Mouse (Mus musculus) midbrain, postnatal 0 days (tissue): ENCODE measurements around the gene Slc31a2. TPM values are rescaled to one million over a fixed set of nuclear protein-coding genes. Genes with fewer than 3 reads are reported as not detected.
A peak's percentile ranks its signal among the peaks of the same experiment; 100 is the strongest.

Source experiments
- ATAC-seq: fragments of 200-750 bp; cut with Nextera tagmentation; 2 replicates; pipeline ENCODE4 v1.8.0; 2017; ENCODE audit warnings: moderate number of reproducible peaks, mild to moderate bottlenecking, moderate TSS enrichment, moderate library complexity; ENCODE audit not compliant: low FRiP score
- DNase-seq: peaks from one replicate; pipeline ENCODE4 v3.0.0-alpha.2; 2015; ENCODE audit warnings: low spot score
- H3K27ac ChIP-seq: fragments of 300-500 bp; sonication (generic); 2 replicates; pipeline ENCODE4 v1.5.1; 2014; ENCODE audit warnings: low read depth, mild to moderate bottlenecking, low read length, mixed read lengths
- H3K27me3 ChIP-seq: fragments of 300-500 bp; sonication (generic); 2 replicates; pipeline ENCODE4 v1.6.1; 2014; ENCODE audit warnings: low read length, control low read depth, mixed read lengths; ENCODE audit not compliant: insufficient read depth
- H3K36me3 ChIP-seq: fragments of 300-500 bp; sonication (generic); 2 replicates; pipeline ENCODE4 v1.6.1; 2014; ENCODE audit warnings: low read length, control low read depth, mixed read lengths; ENCODE audit not compliant: insufficient read depth
- H3K4me1 ChIP-seq: fragments of 300-500 bp; sonication (generic); 2 replicates; pipeline ENCODE4 v1.6.1; 2014; ENCODE audit warnings: mild to moderate bottlenecking, control low read depth, antibody characterized with exemption, low read length, mixed read lengths; ENCODE audit not compliant: insufficient read depth
- H3K4me2 ChIP-seq: fragments of 300-500 bp; sonication (generic); 2 replicates; pipeline ENCODE4 v1.6.1; 2014; ENCODE audit warnings: low read depth, mild to moderate bottlenecking, low read length, mixed read lengths; ENCODE audit not compliant: poor library complexity, severe bottlenecking
- H3K4me3 ChIP-seq: fragments of 300-500 bp; sonication (generic); 2 replicates; pipeline ENCODE4 v1.5.1; 2014; ENCODE audit warnings: low read depth, mild to moderate bottlenecking, low read length, moderate library complexity
- H3K9ac ChIP-seq: fragments of 300-500 bp; sonication (generic); replicated peaks from 2 replicates; pipeline ENCODE4 v1.6.1; 2014; ENCODE audit warnings: mild to moderate bottlenecking, low read length, moderate library complexity, mixed read lengths; ENCODE audit not compliant: poor library complexity, severe bottlenecking
- H3K9me3 ChIP-seq: fragments of 300-500 bp; sonication (generic); 2 replicates; pipeline ENCODE4 v1.6.1; 2016; ENCODE audit warnings: low read length, control low read depth
- CTCF ChIP-seq: IDR thresholded peaks from 2 replicates; pipeline ENCODE4 v1.5.1; 2016; ENCODE audit warnings: antibody characterized with exemption, mild to moderate bottlenecking
- WGBS: fragments of 180-500 bp; shearing (Covaris S2); extraction: QIAGEN DNeasy Blood & Tissue Kit; methylation state at CpG from one replicate; pipeline ENCODE4 v1.1.7; 2014; 5-methylcytosine and 5-hydroxymethylcytosine counted together
- polyA plus RNA-seq: library from polyadenylated mRNA; unstranded; fragments of >200 nt; fragmentation: Nextera tagmentation; extraction: Ambion mirVana; gene quantifications from 2 replicates; pipeline ENCODE4 v1.2.1, GENCODE M21; 2015
- total RNA-seq: library from RNA; depleted of rRNA; stranded (reverse); fragments of >200 nt; gene quantifications from 2 replicates; pipeline ENCODE4 v1.2.3, GENCODE M21; 2014

The Slc31a2 gene
- total and polyA plus RNA-seq, 2 experiments from 2014 or later = 12.0 to 23.8 TPM

GRCm38 (mm10) chr4:62285576-62285975 lies 23.2 kb downstream of the Slc31a2 start:
- no peaks in the 10 kb centered on the region for H3K9me3 ChIP-seq
- H3K4me1 ChIP-seq = peaks cover 7% of the 10 kb centered on the region
- peak overlapping the region; percentile 80; the same call in 1 of the 2 replicates for H3K4me3 ChIP-seq
- H3K4me2 ChIP-seq = peak overlapping the region; percentile 72; the same call in 1 of the 2 replicates
- no peak overlapping the region for H3K27ac ChIP-seq
- DNase-seq = no peak
- TF ChIP-seq CTCF = no peak
- H3K27me3 ChIP-seq = no peaks in the 10 kb centered on the region
- 76% methylated on average over 8 of the region's 8 CpGs for WGBS
- no peak overlapping the region for H3K9ac ChIP-seq
- ATAC-seq = no peak
- H3K36me3 ChIP-seq = peaks cover 4% of the 10 kb centered on the region; the same call in 1 of the 2 replicates

GRCm38 (mm10) chr4:62286257-62286991 lies 24.1 kb downstream of the Slc31a2 start:
- peak; percentile 45 for TF ChIP-seq CTCF
- Histone ChIP-seq H3K27me3 (no peaks in the 10 kb centered on the region), H3K4me1 (peaks cover 7% of the 10 kb centered on the region), H3K4me2 (peak overlapping the region; percentile 72), H3K36me3 (peaks cover 4% of the 10 kb centered on the region; the same call in 1 of the 2 replicates), H3K9me3 (no peaks in the 10 kb centered on the region), H3K27ac (peak overlapping the region; percentile 55; the same call in 1 of the 2 replicates), H3K9ac (peak overlapping the region; percentile 73), H3K4me3 (peak overlapping the region; percentile 80)
- WGBS = under 1% methylated on average over 55 of the region's 55 CpGs
- ATAC-seq (peak; percentile 89), DNase-seq (peak; percentile 85)

GRCm38 (mm10) chr4:62286992-62287900 lies 24.9 kb downstream of the Slc31a2 start:
- DNase-seq (no peak), ATAC-seq (no peak)
- H3K9ac ChIP-seq = peak overlapping the region; percentile 73
- H3K4me2 ChIP-seq = peak overlapping the region; percentile 72
- H3K9me3 ChIP-seq = no peaks in the 10 kb centered on the region
- H3K4me1 ChIP-seq = peaks cover 7% of the 10 kb centered on the region
- WGBS = 16% methylated on average over 12 of the region's 12 CpGs
- H3K27ac ChIP-seq = 0 out of 2 replicates have a peak overlapping the region, but pooled peaks have one; percentile 55
- H3K27me3 ChIP-seq = no peaks in the 10 kb centered on the region
- H3K4me3 ChIP-seq = peak overlapping the region; percentile 80
- no peak for TF ChIP-seq CTCF
- peaks cover 4% of the 10 kb centered on the region; the same call in 1 of the 2 replicates for H3K36me3 ChIP-seq

- Histone ChIP-seq H3K9me3 (no peaks in the 10 kb centered on the region), H3K4me1 (peaks cover 7% of the 10 kb centered on the region), H3K36me3 (peaks cover 11% of the 10 kb centered on the region; the same call in 1 of the 2 replicates), H3K4me3 (no peak overlapping the region), H3K27me3 (no peaks in the 10 kb centered on the region), H3K4me2 (no peak overlapping the region), H3K9ac (no peak overlapping the region), H3K27ac (no peak overlapping the region)
- no peak for TF ChIP-seq CTCF
- no peak for DNase-seq
- WGBS = 85% methylated on average over 7 of the region's 7 CpGs
- no peak for ATAC-seq
These were observed 26.9 kb downstream of the Slc31a2 start for GRCm38 (mm10) chr4:62289226-62289625.

GRCm38 (mm10) chr4:62290816-62291505 lies 28.6 kb downstream of the Slc31a2 start:
- no peak for DNase-seq
- H3K9me3 ChIP-seq = no peaks in the 10 kb centered on the region

More at GRCm38 (mm10) chr4:62290816-62291505, 28.6 kb downstream of the Slc31a2 start:
- no peak overlapping the region for H3K9ac ChIP-seq
- peaks cover 14% of the 10 kb centered on the region; the same call in 1 of the 2 replicates for H3K36me3 ChIP-seq
- no peaks in the 10 kb centered on the region for H3K27me3 ChIP-seq
- H3K27ac ChIP-seq = no peak overlapping the region
- ATAC-seq = no peak
- no peak for TF ChIP-seq CTCF
- WGBS = 94% methylated on average over 9 of the region's 9 CpGs
- H3K4me2 ChIP-seq = no peak overlapping the region
- H3K4me3 ChIP-seq = no peak overlapping the region
- peaks cover 7% of the 10 kb centered on the region for H3K4me1 ChIP-seq
